Mouse (Mus musculus): ENCODE results near the gene Dhrs1. TPM values are rescaled to one million over a fixed set of nuclear protein-coding genes. Genes with fewer than 3 reads are reported as not detected.

The Dhrs1 gene
- 113 and 122 TPM in 2 replicates for polyA plus RNA-seq (2012; rRNA removed)

- peak; percentile 86 to 87 for DNase-seq
- H3K27me3 ChIP-seq (ENCODE audit: control insufficient read depth, insufficient read depth, low read length): no peaks in the 10 kb centered on the region
- TF ChIP-seq POLR2A (IDR thresholded peaks at IDR 0.05; ENCODE audit: borderline replicate concordance, insufficient read depth, low read length): peak; percentile 64; the same call in 1 of the 2 replicates
- no peak for TF ChIP-seq CTCF (IDR thresholded peaks at IDR 0.05; ENCODE audit: borderline replicate concordance, insufficient read depth, low read depth, low read length)
- H3K4me1 ChIP-seq (ENCODE audit: control insufficient read depth, insufficient read depth, low read length): 0 out of 2 replicates have a peak, but pooled peaks cover 4% of the 10 kb centered on the region
- peak within 1 kb of the TSS; percentile 13; the same call in 1 of the 2 replicates for H3K27ac ChIP-seq (ENCODE audit: insufficient read depth, low read length)
- H3K4me3 ChIP-seq (replicated peaks; ENCODE audit: insufficient read depth, low read depth, low read length): peak within 1 kb of the TSS; percentile 83
- WGBS: 2% methylated on average over 48 of the region's 48 CpGs
Measured at GRCm38 (mm10) chr14:55745180-55745860, at the start of gene Dhrs1, which contains the start of gene Nop9. Gene Dhrs1 (minus strand): TSS chr14:55745690. Gene Nop9 (plus strand): TSS chr14:55745693.

DNA sequence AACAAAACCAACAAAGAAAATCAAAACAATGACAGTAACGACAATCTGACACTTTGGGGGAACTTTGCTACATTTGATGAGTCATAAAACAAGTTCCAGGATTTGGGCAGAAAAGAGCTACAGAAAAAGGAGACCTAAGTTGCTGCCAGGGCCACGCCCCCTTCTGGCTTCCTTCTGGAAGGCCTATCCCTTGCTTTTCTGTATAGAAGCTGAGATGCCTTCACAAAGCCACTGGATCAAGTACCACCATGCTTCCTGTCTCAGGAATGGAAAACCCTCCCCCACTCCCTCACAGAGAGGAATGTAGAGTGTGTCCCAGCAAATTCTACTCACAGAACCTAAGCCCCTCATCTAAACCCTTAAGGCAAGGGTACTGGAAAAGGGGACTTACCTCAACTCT, 48.5 kb upstream of the Dhrs1 start:
- no peak overlapping the region for H3K27ac ChIP-seq (ENCODE audit: insufficient read depth, low read length)
- no peak overlapping the region for H3K4me3 ChIP-seq (replicated peaks; ENCODE audit: insufficient read depth, low read depth, low read length)
- no peaks in the 10 kb centered on the region for H3K4me1 ChIP-seq (ENCODE audit: control insufficient read depth, insufficient read depth, low read length)
- H3K27me3 ChIP-seq (ENCODE audit: control insufficient read depth, insufficient read depth, low read length): no peaks in the 10 kb centered on the region
- no peak for DNase-seq
- WGBS: 69% methylated on average over 2 of the region's 2 CpGs
- no peak for TF ChIP-seq CTCF (IDR thresholded peaks at IDR 0.05; ENCODE audit: borderline replicate concordance, insufficient read depth, low read depth, low read length)
- TF ChIP-seq POLR2A (IDR thresholded peaks at IDR 0.05; ENCODE audit: borderline replicate concordance, insufficient read depth, low read length): no peak

DNA sequence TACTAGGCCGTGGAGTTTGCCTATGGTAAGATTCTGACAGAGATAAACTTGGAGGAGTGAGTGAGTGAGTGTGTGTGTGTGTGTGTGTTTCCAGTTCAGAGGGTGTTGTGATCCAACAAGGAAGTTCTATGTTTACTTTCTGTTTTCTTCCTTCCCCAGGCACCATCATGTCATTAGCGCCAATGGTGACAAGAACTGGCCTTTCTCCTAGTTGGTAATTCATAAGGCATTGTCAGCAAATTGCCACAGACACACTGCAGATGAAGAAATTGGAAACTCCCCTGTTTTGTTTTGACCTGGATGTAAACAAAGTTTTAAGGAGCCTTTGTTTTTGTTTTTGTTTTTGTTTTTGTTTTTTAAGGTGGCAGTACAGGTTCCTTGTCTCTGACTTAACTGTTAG, 48.0 kb upstream of the Dhrs1 start:
- Histone ChIP-seq H3K27me3 (ENCODE audit: control insufficient read depth, insufficient read depth, low read length) (no peaks in the 10 kb centered on the region), H3K4me1 (ENCODE audit: control insufficient read depth, insufficient read depth, low read length) (no peaks in the 10 kb centered on the region), H3K27ac (ENCODE audit: insufficient read depth, low read length) (no peak overlapping the region), H3K4me3 (replicated peaks; ENCODE audit: insufficient read depth, low read depth, low read length) (no peak overlapping the region)
- WGBS: 65% methylated on average over 2 of the region's 2 CpGs
- TF ChIP-seq CTCF (IDR thresholded peaks at IDR 0.05; ENCODE audit: borderline replicate concordance, insufficient read depth, low read depth, low read length) (no peak), POLR2A (IDR thresholded peaks at IDR 0.05; ENCODE audit: borderline replicate concordance, insufficient read depth, low read length) (no peak)
- DNase-seq: no peak

DNA sequence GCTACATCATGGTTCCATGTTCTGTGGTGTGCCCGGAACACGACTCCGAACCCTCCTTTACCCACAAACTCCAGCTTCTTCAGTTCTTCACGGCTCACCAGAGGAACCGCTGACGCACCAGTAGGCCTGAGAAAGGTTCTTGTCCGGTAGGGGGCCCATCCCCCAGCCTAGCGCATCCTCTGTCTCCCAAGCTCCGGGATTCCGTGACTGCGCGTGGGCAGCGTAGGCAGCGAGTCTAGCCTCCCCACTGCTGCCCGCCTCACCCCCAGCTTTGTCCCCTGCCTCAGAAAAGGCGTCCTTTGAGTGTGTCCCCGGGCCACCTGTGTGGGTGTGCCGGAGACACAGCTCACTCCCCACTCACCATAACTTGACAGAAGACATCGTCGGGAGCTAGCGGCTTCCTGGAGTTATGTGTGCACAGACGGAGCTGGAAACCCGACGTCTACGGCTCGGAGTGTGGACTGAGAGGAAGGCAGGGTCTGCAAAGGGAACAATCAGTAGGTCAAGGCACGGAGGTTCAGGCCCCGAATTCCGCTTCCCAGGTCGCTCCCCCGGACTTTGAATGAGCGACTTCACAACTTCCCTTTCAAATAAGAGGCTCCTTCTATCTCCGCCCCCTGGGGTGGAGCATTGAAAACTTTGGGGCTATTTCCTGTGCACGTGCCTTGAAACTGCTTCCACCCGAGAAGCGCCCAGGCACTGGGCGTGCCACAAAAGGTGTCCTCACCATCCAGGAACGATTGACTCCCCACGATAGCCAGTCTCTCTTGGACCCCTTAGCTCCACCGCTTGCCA, 43.0 kb upstream of the Dhrs1 start, which contains the start of gene Ripk3:
Gene Ripk3, minus strand, starts transcription at position 610 of the 795 bp plus-strand sequence.
- H3K27me3 ChIP-seq (ENCODE audit: control insufficient read depth, insufficient read depth, low read length): no peaks in the 10 kb centered on the region; the same call in 1 of the 2 replicates
- H3K4me3 ChIP-seq (replicated peaks; ENCODE audit: insufficient read depth, low read depth, low read length): no peak within 1 kb of the TSS
- no peaks in the 10 kb centered on the region for H3K4me1 ChIP-seq (ENCODE audit: control insufficient read depth, insufficient read depth, low read length)
- WGBS: 7% methylated on average over 40 of the region's 40 CpGs
- TF ChIP-seq CTCF (IDR thresholded peaks at IDR 0.05; ENCODE audit: borderline replicate concordance, insufficient read depth, low read depth, low read length) (no peak), POLR2A (IDR thresholded peaks at IDR 0.05; ENCODE audit: borderline replicate concordance, insufficient read depth, low read length) (no peak)
- H3K27ac ChIP-seq (ENCODE audit: insufficient read depth, low read length): no peak within 1 kb of the TSS
- no peak for DNase-seq

- Histone ChIP-seq H3K4me1 (ENCODE audit: control insufficient read depth, insufficient read depth, low read length) (no peaks in the 10 kb centered on the region), H3K27ac (ENCODE audit: insufficient read depth, low read length) (no peak overlapping the region), H3K27me3 (ENCODE audit: control insufficient read depth, insufficient read depth, low read length) (no peaks in the 10 kb centered on the region; the same call in 1 of the 2 replicates), H3K4me3 (replicated peaks; ENCODE audit: insufficient read depth, low read depth, low read length) (no peak overlapping the region)
- WGBS: 42% methylated on average over 11 of the region's 11 CpGs
- TF ChIP-seq CTCF (IDR thresholded peaks at IDR 0.05; ENCODE audit: borderline replicate concordance, insufficient read depth, low read depth, low read length) (no peak), POLR2A (IDR thresholded peaks at IDR 0.05; ENCODE audit: borderline replicate concordance, insufficient read depth, low read length) (no peak)
- DNase-seq: no peak
Measured at GRCm38 (mm10) chr14:55787731-55788130, 42.2 kb upstream of the Dhrs1 start.

- TF ChIP-seq POLR2A (IDR thresholded peaks at IDR 0.05; ENCODE audit: borderline replicate concordance, insufficient read depth, low read length): no peak
- no peak for TF ChIP-seq CTCF (IDR thresholded peaks at IDR 0.05; ENCODE audit: borderline replicate concordance, insufficient read depth, low read depth, low read length)
- Histone ChIP-seq H3K27ac (ENCODE audit: insufficient read depth, low read length) (no peak overlapping the region), H3K4me1 (ENCODE audit: control insufficient read depth, insufficient read depth, low read length) (no peaks in the 10 kb centered on the region), H3K4me3 (replicated peaks; ENCODE audit: insufficient read depth, low read depth, low read length) (no peak overlapping the region), H3K27me3 (ENCODE audit: control insufficient read depth, insufficient read depth, low read length) (no peaks in the 10 kb centered on the region; the same call in 1 of the 2 replicates)
- DNase-seq: peak in 1 of 2 experiments; percentile 0
- 24% methylated on average over 6 of the region's 6 CpGs for WGBS
Measured at GRCm38 (mm10) chr14:55785195-55785594, 39.7 kb upstream of the Dhrs1 start.

GRCm38 (mm10) chr14:55783958-55784235, 38.4 kb upstream of the Dhrs1 start, which contains the start of gene Adcy4:
Gene Adcy4 (minus strand): TSS chr14:55784095.
- DNase-seq: peak in 1 of 2 experiments; percentile 0

More at GRCm38 (mm10) chr14:55783958-55784235, 38.4 kb upstream of the Dhrs1 start, which contains the start of gene Adcy4:
- TF ChIP-seq POLR2A (IDR thresholded peaks at IDR 0.05; ENCODE audit: borderline replicate concordance, insufficient read depth, low read length): no peak
- TF ChIP-seq CTCF (IDR thresholded peaks at IDR 0.05; ENCODE audit: borderline replicate concordance, insufficient read depth, low read depth, low read length): no peak
- H3K4me1 ChIP-seq (ENCODE audit: control insufficient read depth, insufficient read depth, low read length): no peaks in the 10 kb centered on the region
- no peak within 1 kb of the TSS for H3K27ac ChIP-seq (ENCODE audit: insufficient read depth, low read length)
- 8% methylated on average over 13 of the region's 13 CpGs for WGBS
- no peak within 1 kb of the TSS for H3K4me3 ChIP-seq (replicated peaks; ENCODE audit: insufficient read depth, low read depth, low read length)
- no peaks in the 10 kb centered on the region; the same call in 1 of the 2 replicates for H3K27me3 ChIP-seq (ENCODE audit: control insufficient read depth, insufficient read depth, low read length)
